Mouse (Mus musculus): ENCODE measurements around the gene Slc35e3. TPM values are rescaled to one million over a fixed set of nuclear protein-coding genes. Genes with fewer than 3 reads are reported as not detected.

Gene Slc35e3
- polyA plus RNA-seq, 1 experiment from 2014 or later = 22.2 TPM

- H3K9me3 ChIP-seq = no peaks in the 10 kb centered on the region
- no peaks in the 10 kb centered on the region for H3K4me1 ChIP-seq (replicated peaks)
- no peak for DNase-seq (ENCODE audit: low spot score)
- H3K27me3 ChIP-seq (ENCODE audit: insufficient read depth, poor library complexity, severe bottlenecking) = no peaks in the 10 kb centered on the region
- no peak overlapping the region for H3K4me3 ChIP-seq
- WGBS = 86% methylated on average over 3 of the region's 3 CpGs
- H3K27ac ChIP-seq = no peak overlapping the region
- peaks cover 54% of the 10 kb centered on the region for H3K36me3 ChIP-seq
Observed at GRCm38 (mm10) chr10:117687018-117687417, 59.1 kb downstream of the Slc35e3 start.

GRCm38 (mm10) chr10:117685849-117686591 is 60.1 kb downstream of the Slc35e3 start:
- H3K27me3 ChIP-seq (ENCODE audit: insufficient read depth, poor library complexity, severe bottlenecking) = no peaks in the 10 kb centered on the region
- peaks cover 44% of the 10 kb centered on the region for H3K36me3 ChIP-seq
- 91% methylated on average over 13 of the region's 13 CpGs for WGBS
- DNase-seq (ENCODE audit: low spot score) = no peak
- H3K4me1 ChIP-seq (replicated peaks) = no peaks in the 10 kb centered on the region
- no peak overlapping the region for H3K4me3 ChIP-seq
- no peak overlapping the region for H3K27ac ChIP-seq
- H3K9me3 ChIP-seq = no peaks in the 10 kb centered on the region

- no peaks in the 10 kb centered on the region for H3K9me3 ChIP-seq
- DNase-seq (ENCODE audit: low spot score) = no peak
- H3K4me3 ChIP-seq = no peak overlapping the region
- H3K27ac ChIP-seq = no peak overlapping the region
- no peaks in the 10 kb centered on the region for H3K27me3 ChIP-seq (ENCODE audit: insufficient read depth, poor library complexity, severe bottlenecking)
- peaks cover 37% of the 10 kb centered on the region for H3K36me3 ChIP-seq
- WGBS = 92% methylated on average over 15 of the region's 15 CpGs
- no peaks in the 10 kb centered on the region for H3K4me1 ChIP-seq (replicated peaks)
Observed at GRCm38 (mm10) chr10:117685171-117685848, 60.9 kb downstream of the Slc35e3 start.

GRCm38 (mm10) chr10:117684298-117685170 is 61.6 kb downstream of the Slc35e3 start:
- DNase-seq (ENCODE audit: low spot score) = no peak
- Histone ChIP-seq H3K4me3 (no peak overlapping the region), H3K27ac (no peak overlapping the region), H3K4me1 (replicated peaks) (no peaks in the 10 kb centered on the region), H3K9me3 (no peaks in the 10 kb centered on the region), H3K27me3 (ENCODE audit: insufficient read depth, poor library complexity, severe bottlenecking) (no peaks in the 10 kb centered on the region), H3K36me3 (peaks cover 29% of the 10 kb centered on the region)
- WGBS = 89% methylated on average over 19 of the region's 19 CpGs

GRCm38 (mm10) chr10:117683734-117684037 is 62.5 kb downstream of the Slc35e3 start:
- no peaks in the 10 kb centered on the region for H3K27me3 ChIP-seq (ENCODE audit: insufficient read depth, poor library complexity, severe bottlenecking)
- no peak overlapping the region for H3K27ac ChIP-seq
- no peaks in the 10 kb centered on the region for H3K9me3 ChIP-seq
- H3K4me3 ChIP-seq = no peak overlapping the region
- 90% methylated on average over 9 of the region's 9 CpGs for WGBS
- no peak for DNase-seq (ENCODE audit: low spot score)
- no peaks in the 10 kb centered on the region for H3K4me1 ChIP-seq (replicated peaks)
- peaks cover 21% of the 10 kb centered on the region for H3K36me3 ChIP-seq

Other genes starting within 250 kb of the Slc35e3 start
- 5.9 and 6.0 TPM in 2 replicates for gene Cpm, start 116.9 kb downstream of the Slc35e3 start, polyA plus RNA-seq (2016; fragmentation: Nextera tagmentation; extraction: Ambion mirVana)
- 63.4 and 67.5 TPM in 2 replicates for gene Mdm2, start 35.6 kb downstream of the Slc35e3 start, polyA plus RNA-seq (2016; fragmentation: Nextera tagmentation; extraction: Ambion mirVana)
- 70.6 and 94.1 TPM in 2 replicates for gene Nup107, start 46.3 kb upstream of the Slc35e3 start, polyA plus RNA-seq (2016; fragmentation: Nextera tagmentation; extraction: Ambion mirVana)
- 131 and 147 TPM in 2 replicates for gene Rap1b, start 99.7 kb upstream of the Slc35e3 start, polyA plus RNA-seq (2016; fragmentation: Nextera tagmentation; extraction: Ambion mirVana)